36 mouse cellular contexts compared by ENCODE assay signal in genomic region chr8:93399698-93400097, GRCm38 (mm10). TPM values are rescaled to one million over a fixed set of nuclear protein-coding genes. Genes with fewer than 3 reads are reported as not detected.
"Had no signal": no experiment of that assay in that cellular context is flagged by ENCODE, and none has a peak within 500 bp of the region (broad histone marks: within the 10 kb centered on the region; RNA-seq: fewer than 3 reads in every experiment).

No protein-coding gene starts in this region.

- H3K27me3 ChIP-seq: heart, embryonic 12.5 days; hindbrain, embryonic 12.5 days; intestine, embryonic 15.5 days; limb, embryonic 12.5 days had no signal

- H3K4me3 ChIP-seq: gastrocnemius, adult 2 months; heart, adult 2 months; heart, embryonic 12.5 days; hindbrain, embryonic 10.5 days; hindbrain, embryonic 12.5 days; intestine, embryonic 15.5 days; layer of hippocampus, adult 2 months; left cerebral cortex, adult 2 months; limb, embryonic 10.5 days; limb, embryonic 12.5 days had no signal

- H3K27ac ChIP-seq: gastrocnemius, adult 2 months; heart, adult 2 months; hindbrain, embryonic 10.5 days; hindbrain, embryonic 12.5 days; hindbrain, embryonic 14.5 days; intestine, embryonic 15.5 days; layer of hippocampus, adult 2 months; left cerebral cortex, adult 2 months; limb, embryonic 10.5 days; limb, embryonic 12.5 days had no signal

- H3K9me3 ChIP-seq: heart, embryonic 12.5 days; hindbrain, embryonic 10.5 days; hindbrain, embryonic 12.5 days; intestine, embryonic 15.5 days; limb, embryonic 10.5 days; limb, embryonic 12.5 days had no signal

- H3K36me3 ChIP-seq: heart, embryonic 12.5 days; hindbrain, embryonic 10.5 days; hindbrain, embryonic 12.5 days; intestine, embryonic 15.5 days; limb, embryonic 10.5 days; limb, embryonic 12.5 days had no signal

- H3K9ac ChIP-seq: heart, embryonic 12.5 days; hindbrain, embryonic 12.5 days; hindbrain, embryonic 14.5 days; intestine, embryonic 15.5 days; limb, embryonic 12.5 days had no signal

- ATAC-seq: forebrain, embryonic 16.5 days; hindbrain, embryonic 16.5 days; inflammation-experienced regulatory T-cells, adult 6 months; intestine, embryonic 15.5 days; intestine, postnatal 0 days had no signal

- H3K4me1 ChIP-seq: heart, embryonic 12.5 days; hindbrain, embryonic 10.5 days; hindbrain, embryonic 12.5 days; intestine, embryonic 15.5 days; limb, embryonic 10.5 days; limb, embryonic 12.5 days had no signal

- DNase-seq: gastrocnemius, adult 2 months; gastrocnemius, postnatal 10 days; gastrocnemius, postnatal 25 days; heart, adult 2 months; heart, postnatal 10 days; heart, postnatal 4 days; kidney, adult 18-20 months; kidney, adult 8-10 months; kidney, postnatal 10 days; kidney, postnatal 25 days; kidney, postnatal 4 days had no signal

- H3K4me2 ChIP-seq: heart, embryonic 12.5 days; hindbrain, embryonic 12.5 days; hindbrain, embryonic 14.5 days; intestine, embryonic 15.5 days; limb, embryonic 12.5 days had no signal

RNA-seq across cellular contexts. Expression of gene Ces1h, which starts 20.2 kb away (rescaled TPM):
- total RNA-seq: gastrocnemius, adult 2 months; gastrocnemius, postnatal 10 days; gastrocnemius, postnatal 25 days; gastrocnemius, postnatal 4 days; granulocyte monocyte progenitor cell, adult 5-6 weeks; heart, adult 2 months; heart, postnatal 10 days; heart, postnatal 25 days; heart, postnatal 4 days; layer of hippocampus, adult 2 months; layer of hippocampus, postnatal 10 days; layer of hippocampus, postnatal 25 days; left cerebral cortex, adult 2 months; left cerebral cortex, postnatal 14 days; left cerebral cortex, postnatal 36 days had no signal
- polyA plus RNA-seq: forebrain, embryonic 16.5 days; frontal cortex, adult 2 months; heart, adult 2 months; heart, embryonic 12.5 days; heart, embryonic 14.5 days; heart, embryonic 16.5 days; hindbrain, embryonic 10.5 days; hindbrain, embryonic 12.5 days; hindbrain, embryonic 14.5 days; hindbrain, embryonic 16.5 days; inflammation-experienced regulatory T-cells, adult 6 months; intestine, embryonic 15.5 days; intestine, postnatal 0 days; kidney, embryonic 14.5 days; kidney, embryonic 16.5 days; limb, embryonic 10.5 days; limb, embryonic 12.5 days had no signal
